Mouse (Mus musculus) embryonic fibroblast, embryonic 13.5 days (primary cell): Measurements from ENCODE around the gene Zfp853. TPM values are rescaled to one million over a fixed set of nuclear protein-coding genes. Genes with fewer than 3 reads are reported as not detected.

Experiments used
- H3K27ac ChIP-seq: 2 replicates; pipeline ENCODE4 v1.5.1; 2012; ENCODE audit warnings: low read length, control low read depth, inconsistent platforms; ENCODE audit not compliant: insufficient read depth
- H3K4me1 ChIP-seq: 2 replicates; pipeline ENCODE4 v1.6.1; 2011; ENCODE audit warnings: low read length; ENCODE audit not compliant: control insufficient read depth, insufficient read depth
- H3K4me3 ChIP-seq: 2 replicates; pipeline ENCODE4 v1.5.1; 2011; ENCODE audit warnings: mild to moderate bottlenecking, control low read depth, low read length; ENCODE audit not compliant: insufficient read depth
- CTCF ChIP-seq: IDR thresholded peaks from 2 replicates; pipeline ENCODE4 v1.5.1; 2011; ENCODE audit warnings: mild to moderate bottlenecking, control low read depth, low read length, moderate library complexity, borderline replicate concordance; ENCODE audit not compliant: insufficient read depth
- POLR2A ChIP-seq: IDR thresholded peaks from 2 replicates; pipeline ENCODE4 v1.6.1; 2011; ENCODE audit warnings: low read depth, mild to moderate bottlenecking, control low read depth, low read length, moderate library complexity
- polyA plus RNA-seq: library from polyadenylated mRNA; stranded (reverse); fragments of >200 nt; gene quantifications from 2 replicates; pipeline ENCODE4 v1.2.4, GENCODE M21; 2011; ENCODE audit warnings: low read depth; ENCODE audit not compliant: missing spikeins, insufficient read length

Zfp853 gene
- polyA plus RNA-seq, result 0.25 and 0.44 TPM in 2 replicates

GRCm38 (mm10) chr5:143293404-143293803 lies at the start of gene Zfp853:
Zfp853 (minus strand) TSS chr5:143293623.
- TF ChIP-seq POLR2A (no peak), CTCF (no peak)
- Histone ChIP-seq H3K27ac (no peak within 1 kb of the TSS), H3K4me3 (no peak within 1 kb of the TSS), H3K4me1 (no peaks in the 10 kb centered on the region)

- no peaks in the 10 kb centered on the region for H3K4me1 ChIP-seq
- no peak overlapping the region for H3K4me3 ChIP-seq
- TF ChIP-seq POLR2A (no peak), CTCF (no peak)
- no peak overlapping the region for H3K27ac ChIP-seq
These were observed 46.2 kb upstream of the Zfp853 start for GRCm38 (mm10) chr5:143339603-143340002.

- TF ChIP-seq POLR2A, result no peak
- TF ChIP-seq CTCF, result no peak
- Histone ChIP-seq H3K27ac (no peak overlapping the region), H3K4me1 (no peaks in the 10 kb centered on the region), H3K4me3 (no peak overlapping the region)
These were observed 43.1 kb upstream of the Zfp853 start for GRCm38 (mm10) chr5:143336559-143336958.

- TF ChIP-seq POLR2A, result no peak
- Histone ChIP-seq H3K4me1 (no peaks in the 10 kb centered on the region), H3K4me3 (no peak overlapping the region), H3K27ac (no peak overlapping the region)
These were observed 41.7 kb upstream of the Zfp853 start for GRCm38 (mm10) chr5:143335089-143335460.

GRCm38 (mm10) chr5:143334418-143335088 lies 41.1 kb upstream of the Zfp853 start:
- H3K27ac ChIP-seq, result no peak overlapping the region
- no peaks in the 10 kb centered on the region for H3K4me1 ChIP-seq
- H3K4me3 ChIP-seq, result no peak overlapping the region
- TF ChIP-seq POLR2A (no peak), CTCF (no peak)

DNA sequence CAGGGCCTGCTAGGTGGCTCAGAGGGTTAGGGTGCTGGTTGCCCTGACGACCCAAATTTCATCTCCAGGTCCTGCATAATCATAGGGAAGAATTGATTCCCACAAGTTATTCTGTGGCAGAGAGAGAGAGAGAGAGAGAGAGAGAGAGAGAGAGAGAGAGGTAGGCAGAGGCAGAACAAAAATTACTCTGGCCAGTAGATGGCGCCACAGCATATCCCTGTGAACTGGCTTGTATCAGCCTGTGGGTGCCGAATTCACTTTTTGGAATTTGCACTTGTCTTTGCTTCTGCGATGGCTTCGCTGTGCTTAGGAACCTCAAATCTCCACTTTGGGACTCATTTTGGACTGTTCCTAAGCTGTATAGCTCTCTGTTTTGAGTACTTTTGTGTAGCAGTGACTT lies 40.4 kb upstream of the Zfp853 start:
- no peak for TF ChIP-seq POLR2A
- TF ChIP-seq CTCF, result peak; percentile 57
- H3K4me1 ChIP-seq, result no peaks in the 10 kb centered on the region
- H3K27ac ChIP-seq, result no peak overlapping the region
- no peak overlapping the region for H3K4me3 ChIP-seq

DNA sequence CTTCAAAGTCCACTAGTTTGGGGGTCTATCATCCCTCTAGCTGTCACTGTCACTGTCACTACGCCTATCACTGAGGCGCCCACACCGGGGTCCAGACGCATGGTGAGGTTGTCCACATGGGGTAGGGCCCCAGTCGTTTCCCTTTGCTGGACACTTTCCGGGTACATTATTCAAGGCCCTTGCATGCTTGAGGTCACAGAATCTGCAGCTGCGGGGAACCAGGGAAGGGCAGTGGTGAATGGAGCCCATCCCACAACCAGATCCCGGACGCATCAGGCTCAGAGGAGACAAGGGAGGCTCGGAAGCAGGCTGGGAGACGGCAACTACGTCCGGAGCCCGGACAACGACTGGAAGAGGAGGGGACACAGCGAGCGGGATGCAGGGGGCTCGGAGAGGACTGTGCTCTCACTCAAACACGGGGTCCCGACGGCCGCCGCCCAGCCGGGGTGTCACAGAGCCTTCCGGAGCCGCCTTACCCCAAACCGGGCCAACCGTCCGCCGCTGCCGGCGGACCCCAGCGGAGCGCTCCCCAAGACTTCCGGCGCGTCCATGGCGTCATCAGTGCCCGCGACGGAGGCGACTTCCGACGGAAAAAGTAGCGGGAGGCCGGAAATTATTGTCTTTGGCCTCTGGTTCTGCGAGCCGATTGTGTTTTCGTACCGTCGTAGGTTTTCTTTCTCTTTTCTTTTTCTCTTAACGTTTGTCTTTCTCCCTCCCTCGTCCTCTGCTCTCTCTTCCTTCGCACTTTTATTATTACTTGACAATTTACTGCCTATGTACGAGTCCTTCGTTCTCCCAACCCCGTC lies 35.5 kb upstream of the Zfp853 start, which contains the start of gene Zdhhc4:
Gene Zdhhc4 (minus strand): TSS at position 567 of the 806 bp plus-strand sequence.
- peak within 1 kb of the TSS; percentile 97 for H3K4me3 ChIP-seq
- peak; percentile 62 for TF ChIP-seq POLR2A
- TF ChIP-seq CTCF, result no peak
- H3K27ac ChIP-seq, result peak within 1 kb of the TSS; percentile 67
- no peaks in the 10 kb centered on the region; the same call in 1 of the 2 replicates for H3K4me1 ChIP-seq

DNA sequence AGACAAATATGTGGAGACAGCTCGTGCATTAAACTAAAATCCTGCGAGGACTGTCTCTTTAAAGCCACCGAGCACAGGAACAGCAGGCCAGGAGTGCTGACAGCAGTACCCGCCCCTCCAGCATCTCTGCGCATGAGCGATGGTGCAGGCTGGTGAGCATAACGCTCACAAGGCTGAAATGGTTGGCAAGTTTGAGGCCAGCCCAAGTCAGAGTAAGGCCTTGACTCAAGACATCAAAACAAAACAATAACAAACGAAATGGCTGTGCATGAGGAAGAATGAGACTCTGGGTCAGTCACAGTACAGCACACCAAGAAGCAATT lies 23.8 kb upstream of the Zfp853 start:
- no peaks in the 10 kb centered on the region for H3K4me1 ChIP-seq

DNA sequence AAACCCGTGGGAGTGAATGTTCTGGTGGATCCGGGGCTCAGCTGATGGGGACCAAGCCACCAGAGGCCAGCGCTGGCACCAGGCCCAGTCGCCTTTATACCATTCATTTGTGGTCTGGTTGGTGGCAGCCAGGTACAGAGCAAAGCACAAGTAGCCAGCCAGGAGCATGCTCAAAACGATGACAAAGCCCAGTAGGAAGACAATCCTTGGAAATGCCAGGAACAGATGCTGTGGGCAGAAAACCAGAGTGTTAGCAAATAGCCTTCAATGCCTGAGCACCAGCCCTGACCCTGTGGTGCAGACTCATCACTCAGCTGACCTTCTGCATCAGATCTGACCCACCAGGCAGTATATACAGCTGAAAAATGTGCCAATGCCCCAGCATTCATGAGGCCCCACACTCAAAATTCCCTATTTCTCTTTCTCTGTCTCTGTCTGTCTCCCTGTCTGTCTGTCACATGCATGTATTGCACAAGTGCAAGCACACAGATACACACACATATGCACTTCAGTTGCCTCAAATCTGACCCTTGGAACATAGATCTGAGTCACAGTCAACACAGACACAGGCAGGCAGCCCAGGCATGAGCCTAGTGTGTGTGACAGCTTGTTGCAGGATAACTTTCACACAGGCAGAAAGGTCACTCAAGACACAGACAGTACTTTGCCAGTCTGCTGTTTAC lies 23.3 kb upstream of the Zfp853 start:
- H3K4me1 ChIP-seq, result no peaks in the 10 kb centered on the region
- H3K4me3 ChIP-seq, result no peak overlapping the region
- no peak for TF ChIP-seq POLR2A
- no peak for TF ChIP-seq CTCF
- no peak overlapping the region for H3K27ac ChIP-seq

More for the DNA sequence above, 23.8 kb upstream of the Zfp853 start:
- H3K27ac ChIP-seq, result no peak overlapping the region
- TF ChIP-seq POLR2A (no peak), CTCF (no peak)
- no peak overlapping the region for H3K4me3 ChIP-seq

- no peaks in the 10 kb centered on the region for H3K4me1 ChIP-seq
- no peak for TF ChIP-seq CTCF
- no peak for TF ChIP-seq POLR2A
- H3K27ac ChIP-seq, result no peak overlapping the region
- H3K4me3 ChIP-seq, result no peak overlapping the region
These were observed 22.1 kb upstream of the Zfp853 start for GRCm38 (mm10) chr5:143315514-143315888.
